Mouse (Mus musculus): ENCODE measurements around the gene Larp1b.
A peak's percentile ranks its signal among the peaks of the same experiment; 100 is the strongest.
"Not testable (repeated sequence)": the region's sequence is repeated elsewhere in the genome, so short reads cannot be mapped to it uniquely, and the experiment has no call there.

The Larp1b gene

DNA sequence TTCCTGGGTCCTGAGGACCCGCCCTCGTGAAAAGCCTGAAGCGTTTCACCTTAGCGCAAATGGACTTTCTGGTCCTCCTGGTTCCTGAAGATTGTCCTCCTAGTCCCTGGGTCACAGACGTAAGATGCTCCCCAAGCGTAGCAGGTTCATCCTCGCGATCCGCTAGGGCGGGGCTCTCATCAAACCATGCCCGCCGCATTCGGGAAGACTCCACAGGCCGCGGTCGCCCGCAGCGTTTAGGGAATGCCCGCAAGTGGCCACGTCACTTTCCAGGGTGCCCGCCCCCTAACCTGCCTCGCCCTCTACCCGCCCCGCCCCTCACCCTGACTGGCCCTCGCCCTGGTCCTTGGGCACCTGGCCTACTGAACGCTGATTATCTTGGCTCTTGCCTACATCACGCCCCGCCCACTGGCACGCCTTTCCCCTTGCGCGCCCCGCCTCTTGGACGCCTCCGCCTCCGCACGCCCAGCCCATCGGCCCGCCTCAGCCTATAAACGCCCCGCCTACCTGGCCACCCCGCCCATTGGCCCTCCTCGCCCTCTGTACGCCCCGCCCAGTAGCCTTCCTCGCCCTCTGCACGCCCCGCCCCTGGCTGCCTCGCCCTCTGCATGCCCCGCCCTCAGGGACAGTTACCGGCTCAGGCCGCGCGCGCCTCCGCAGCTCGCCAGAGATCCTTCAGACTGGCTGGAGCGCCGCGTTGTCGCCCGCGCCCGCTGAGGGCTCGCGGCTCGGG is at the start of gene Larp1b:
Gene Larp1b, plus strand, starts transcription at position 659 of the 733 bp plus-strand sequence.
- DNase-seq (ENCODE audit: low read depth): peak; percentile 99

DNA sequence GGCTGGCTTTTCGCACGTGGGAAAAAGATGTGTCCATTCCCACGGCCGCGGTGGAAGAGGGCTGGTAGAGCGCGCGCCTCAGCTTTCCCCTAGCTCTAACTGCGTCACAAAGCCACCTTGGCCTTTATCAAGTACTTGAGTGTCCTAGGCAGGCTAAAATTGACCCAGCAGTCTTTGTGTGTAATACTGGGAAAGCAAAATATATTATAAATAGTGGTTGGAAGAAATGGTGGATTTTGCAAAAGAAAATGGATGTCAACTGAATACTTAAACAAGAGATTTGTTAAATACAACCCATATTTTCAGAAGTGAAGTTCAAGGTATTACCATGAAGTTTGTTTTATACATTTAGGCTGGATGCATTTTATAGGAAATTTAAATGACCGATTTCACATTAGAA is 47.2 kb upstream of the Larp1b start, which contains the start of gene 1700034I23Rik:
Gene 1700034I23Rik, minus strand, starts transcription at position 101 of the 400 bp plus-strand sequence.
- not testable (repeated sequence) for DNase-seq (ENCODE audit: low read depth)

DNA sequence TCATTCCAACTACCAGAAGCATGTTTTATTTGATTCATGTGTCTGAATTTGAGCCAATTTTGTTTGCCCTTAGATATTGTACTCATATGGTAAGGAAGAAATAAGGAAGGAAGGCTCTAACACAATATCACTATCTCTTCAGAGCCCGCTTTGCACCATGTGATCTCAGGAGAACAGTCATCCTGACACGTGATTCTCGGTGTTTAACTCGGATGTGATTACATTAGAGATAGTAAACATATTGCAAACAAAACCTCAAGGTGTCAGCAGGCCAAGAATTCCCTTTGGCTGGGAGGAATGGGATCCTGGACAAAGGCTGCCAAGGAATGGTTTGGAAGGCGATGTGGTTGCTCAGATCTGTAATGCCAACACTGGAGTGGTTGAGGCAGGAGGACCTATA is 11.4 kb upstream of the Larp1b start:
- no peak for DNase-seq (ENCODE audit: low read depth)

DNA sequence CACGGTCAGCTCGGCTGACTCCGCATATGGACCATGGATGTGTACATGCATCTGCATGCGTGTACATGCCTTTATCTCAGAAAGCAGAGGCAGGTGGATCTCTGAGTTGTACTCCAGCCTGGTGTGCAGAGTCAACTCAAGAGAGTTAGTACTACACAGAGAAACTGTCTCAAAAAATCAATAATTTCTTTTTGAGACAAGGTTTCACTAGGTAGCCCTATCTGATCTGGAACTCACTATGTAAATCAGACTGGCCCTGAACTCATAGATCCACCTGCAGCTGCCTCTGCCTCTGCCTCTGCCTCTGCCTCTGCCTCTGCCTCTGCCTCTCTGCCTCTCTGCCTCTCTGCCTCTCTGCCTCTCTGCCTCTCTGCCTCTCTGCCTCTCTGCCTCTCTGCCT is 11.0 kb upstream of the Larp1b start:
- DNase-seq (ENCODE audit: low read depth): no peak

DNA sequence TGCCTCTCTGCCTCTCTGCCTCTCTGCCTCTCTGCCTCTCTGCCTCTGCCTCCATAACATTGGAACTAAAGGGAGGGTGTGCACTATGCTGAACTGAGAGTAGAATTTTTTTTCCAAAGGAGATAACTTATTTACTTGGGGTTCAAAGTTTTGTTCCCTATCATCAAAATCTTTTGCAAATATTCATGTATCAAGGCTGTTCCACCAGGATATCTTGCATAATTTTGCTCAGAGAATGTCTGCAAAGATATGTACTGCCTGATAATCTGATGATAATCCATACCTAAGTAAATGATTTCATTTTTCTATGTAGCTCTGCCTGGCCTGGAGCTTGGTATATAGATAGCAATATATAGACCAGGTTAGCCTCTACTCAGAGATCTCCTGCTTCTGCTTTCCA is 10.6 kb upstream of the Larp1b start:
- no peak for DNase-seq (ENCODE audit: low read depth)

DNA sequence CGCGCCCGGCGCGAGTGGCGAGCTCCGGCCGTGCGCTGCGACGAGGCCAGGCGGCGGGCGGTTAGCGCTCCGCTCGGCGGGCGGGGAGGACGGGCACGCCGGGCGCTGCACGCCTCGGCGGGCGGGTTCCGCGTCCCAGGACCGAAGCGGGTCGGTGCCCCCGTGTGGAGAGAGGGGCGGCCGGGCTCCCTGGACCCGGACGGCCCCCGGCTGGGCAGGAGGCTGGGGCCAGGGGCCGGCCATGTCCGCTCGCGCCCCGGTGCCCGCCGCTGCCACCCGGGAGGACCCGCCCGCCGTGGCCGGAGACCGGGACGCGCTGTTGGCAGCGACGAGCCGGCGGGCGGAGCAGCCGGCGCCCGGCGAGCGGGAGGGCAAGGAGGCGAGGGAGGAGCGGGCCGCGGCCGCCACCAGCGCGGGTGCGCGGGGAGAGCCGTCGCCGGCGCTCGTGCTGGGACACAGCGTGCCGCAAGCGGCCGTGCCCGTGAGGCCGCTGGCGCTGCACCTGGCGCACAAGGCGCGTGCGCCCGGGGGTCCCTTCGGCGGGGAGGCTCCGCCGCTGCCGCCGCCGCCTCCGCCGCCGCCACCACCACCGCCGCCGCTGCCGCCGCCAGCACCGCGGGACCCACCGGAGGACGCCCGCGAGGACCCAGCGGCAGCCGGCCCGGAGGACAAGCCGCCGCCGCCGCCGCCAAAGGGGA is 424 bp downstream of the Larp1b start:
- peak; percentile 51 for DNase-seq (ENCODE audit: low read depth)

DNA sequence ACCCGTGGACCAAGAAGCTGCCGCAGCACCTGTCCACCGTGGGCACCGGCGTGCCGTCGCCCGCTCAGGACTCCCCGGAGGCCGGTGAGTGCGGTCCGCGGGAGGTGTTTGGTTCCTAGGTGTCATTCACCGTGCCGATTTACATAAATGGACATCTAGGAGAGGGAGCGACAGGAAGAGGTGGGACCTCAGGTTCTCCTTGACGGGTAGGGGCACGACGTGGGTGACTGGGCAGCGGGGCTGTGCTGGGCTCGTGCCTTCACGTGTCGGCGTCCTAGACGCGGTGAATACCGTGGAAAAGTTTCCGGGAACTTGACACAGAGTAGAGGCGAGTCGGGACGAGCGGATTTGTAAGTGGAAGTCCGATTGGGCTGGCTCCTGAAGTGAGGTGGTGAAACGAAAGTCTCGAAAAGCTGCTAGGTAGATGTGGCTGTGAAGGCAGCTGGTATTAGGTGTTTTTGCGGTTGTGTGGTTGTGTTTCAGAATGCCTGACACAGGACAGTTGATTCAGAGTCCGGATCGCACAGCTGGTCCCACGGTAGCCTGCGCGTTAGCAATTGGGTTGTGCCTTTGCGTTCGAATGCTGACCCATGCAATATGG is 1.1 kb downstream of the Larp1b start:
- DNase-seq (ENCODE audit: low read depth): peak; percentile 81

DNA sequence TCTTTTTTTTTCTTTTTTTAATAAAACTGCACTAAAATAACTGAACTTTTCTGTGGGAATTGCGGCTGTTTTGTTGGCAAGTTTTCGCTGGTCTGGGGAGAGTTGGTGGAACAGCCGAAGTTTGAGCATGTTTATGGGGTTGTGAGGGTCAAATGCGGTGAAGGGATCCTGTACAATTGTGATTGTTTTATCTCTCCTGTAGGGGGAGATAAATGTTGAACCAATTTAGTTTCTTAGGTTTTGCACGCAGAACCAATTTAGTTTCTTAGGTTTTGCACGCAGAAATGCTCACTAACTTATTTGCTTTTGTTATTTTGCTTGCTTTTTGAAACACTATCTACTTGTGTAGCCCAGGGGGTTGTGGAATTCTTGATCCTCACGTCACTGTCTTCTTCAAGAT is 1.7 kb downstream of the Larp1b start:
- DNase-seq (ENCODE audit: low read depth): peak; percentile 76

DNA sequence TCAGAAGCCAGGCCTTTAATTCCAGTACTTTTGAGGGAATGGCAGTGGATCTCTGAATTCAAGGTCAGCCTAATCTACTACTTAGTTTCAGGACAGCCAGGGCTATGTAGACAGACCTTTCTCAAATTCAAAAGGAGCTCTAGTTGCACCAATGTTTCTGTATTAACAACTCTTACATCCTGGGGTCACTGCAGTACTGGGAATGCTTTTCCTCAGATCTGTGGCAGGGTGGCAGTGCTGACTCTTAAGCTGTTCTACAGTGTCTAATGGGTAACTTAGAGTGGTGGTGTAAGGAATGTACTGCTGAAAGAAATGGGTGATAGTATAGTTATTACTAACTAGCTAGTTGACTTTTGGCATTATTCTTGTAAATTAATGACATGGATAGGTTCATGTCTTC is 3.0 kb downstream of the Larp1b start:
- peak; percentile 18 for DNase-seq (ENCODE audit: low read depth)

DNA sequence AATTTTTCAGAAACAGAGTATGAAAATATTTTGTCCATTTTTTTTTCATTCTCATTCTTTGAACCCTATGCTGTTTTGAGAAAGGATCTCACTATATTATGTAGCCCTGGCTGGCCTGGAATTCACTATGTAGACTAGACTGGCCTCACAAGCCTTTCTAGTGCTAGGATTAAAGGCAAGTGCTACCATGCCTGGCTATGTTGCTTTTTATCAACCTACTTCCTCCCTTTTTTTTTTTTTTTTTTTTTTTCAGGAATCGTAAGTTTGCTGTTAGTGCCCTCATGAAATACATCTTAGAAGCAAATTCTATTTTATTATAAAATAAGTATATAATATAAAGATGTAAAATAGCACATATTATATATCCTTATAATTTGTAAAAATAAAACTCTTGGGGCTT is 5.2 kb downstream of the Larp1b start:
- no peak for DNase-seq (ENCODE audit: low read depth)

DNA sequence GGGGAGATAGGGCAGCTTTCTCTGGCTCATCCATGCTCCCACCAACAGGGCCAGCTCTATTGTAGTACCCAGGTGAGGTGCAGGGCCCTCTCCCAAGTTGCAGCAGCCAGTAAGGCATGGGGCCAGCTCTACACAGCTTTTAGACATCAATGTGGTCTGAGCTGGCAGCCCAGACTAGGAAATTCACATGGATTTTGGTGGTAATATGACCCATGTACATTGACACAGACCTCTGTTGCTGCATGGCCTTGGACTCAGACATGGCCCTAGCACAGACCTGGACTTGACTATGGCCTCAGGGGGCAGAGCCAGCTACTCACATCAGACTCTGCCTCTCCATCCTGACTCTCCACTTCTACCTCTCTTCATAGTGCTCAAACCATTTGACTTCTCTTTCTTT is 9.2 kb downstream of the Larp1b start:
- DNase-seq (ENCODE audit: low read depth): no peak

DNA sequence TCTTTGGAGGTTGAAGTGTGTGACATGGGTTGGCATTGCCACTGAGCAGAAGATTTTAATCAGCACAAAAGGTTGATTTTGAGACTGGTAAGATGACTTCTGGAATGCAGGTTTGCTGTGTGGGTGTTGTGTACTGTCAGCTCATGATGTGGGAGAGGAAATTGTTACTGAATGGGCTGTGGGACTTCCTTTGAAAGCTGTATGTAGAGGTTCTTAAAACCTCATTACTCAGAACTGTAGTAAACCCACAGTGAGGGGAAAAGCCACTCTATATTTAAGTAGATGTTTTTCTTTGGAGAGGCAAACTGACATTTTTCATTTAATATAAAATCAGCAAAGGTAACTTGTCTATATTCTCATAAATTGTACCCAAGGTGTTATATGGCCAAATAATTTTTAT is 31.1 kb downstream of the Larp1b start:
- peak; percentile 73 for DNase-seq (ENCODE audit: low read depth)

DNA sequence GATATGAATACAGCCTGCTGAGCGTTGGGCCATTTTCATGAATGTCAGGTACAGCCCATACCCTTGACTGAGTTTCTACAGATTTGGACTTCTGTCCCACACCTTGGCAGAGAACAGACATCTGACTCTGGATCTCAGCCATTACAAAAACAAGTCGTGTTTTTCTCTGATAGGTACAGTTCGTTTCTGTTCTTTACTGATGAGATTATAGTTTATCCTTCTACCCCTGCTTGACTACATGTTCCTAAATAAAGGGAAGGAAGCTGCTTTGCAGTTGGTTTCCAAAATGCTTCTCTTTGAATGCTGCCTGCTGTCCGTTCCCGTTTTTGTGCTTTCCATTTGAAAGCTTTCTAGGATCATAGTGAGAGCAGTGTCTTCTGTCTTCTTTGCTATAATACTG is 37.9 kb downstream of the Larp1b start:
- no peak for DNase-seq (ENCODE audit: low read depth)

DNA sequence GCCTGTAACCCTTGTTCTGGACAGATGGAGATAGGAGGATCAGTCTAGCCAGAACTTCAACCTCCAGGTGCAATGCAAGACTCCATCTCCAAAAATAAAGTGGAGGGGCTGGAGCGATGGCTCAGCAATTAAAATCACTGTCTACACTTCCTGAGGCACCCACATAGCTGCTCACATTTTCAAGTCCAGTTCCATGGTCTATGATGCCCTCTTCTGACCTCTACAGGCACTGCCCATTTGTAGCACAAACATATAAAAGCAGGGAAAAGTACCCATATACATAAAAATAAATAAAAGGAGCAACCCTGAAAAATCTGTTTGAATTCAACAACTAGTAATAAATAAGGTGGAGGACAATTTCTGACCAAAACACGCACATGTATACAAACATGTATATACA is 39.1 kb downstream of the Larp1b start:
- peak; percentile 68 for DNase-seq (ENCODE audit: low read depth)

DNA sequence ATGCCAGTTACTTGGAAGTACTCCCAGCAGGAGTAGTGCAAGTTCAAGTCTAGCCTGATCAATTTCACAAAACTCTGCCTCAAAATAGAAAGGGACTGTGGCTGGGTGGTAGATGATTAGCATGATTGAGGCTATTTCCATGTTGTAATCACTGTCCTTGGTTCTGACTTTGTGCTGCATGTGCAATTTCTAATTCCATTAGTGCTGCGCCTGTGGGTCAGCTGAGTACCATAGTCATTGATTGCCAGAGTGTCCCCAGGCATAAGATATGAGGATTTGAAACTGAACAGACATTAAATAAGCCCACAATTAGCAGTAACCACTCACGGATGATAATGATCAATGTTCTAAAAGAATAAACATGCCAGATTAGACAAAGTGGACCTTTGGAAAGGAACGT is 41.9 kb downstream of the Larp1b start:
- no peak for DNase-seq (ENCODE audit: low read depth)

DNA sequence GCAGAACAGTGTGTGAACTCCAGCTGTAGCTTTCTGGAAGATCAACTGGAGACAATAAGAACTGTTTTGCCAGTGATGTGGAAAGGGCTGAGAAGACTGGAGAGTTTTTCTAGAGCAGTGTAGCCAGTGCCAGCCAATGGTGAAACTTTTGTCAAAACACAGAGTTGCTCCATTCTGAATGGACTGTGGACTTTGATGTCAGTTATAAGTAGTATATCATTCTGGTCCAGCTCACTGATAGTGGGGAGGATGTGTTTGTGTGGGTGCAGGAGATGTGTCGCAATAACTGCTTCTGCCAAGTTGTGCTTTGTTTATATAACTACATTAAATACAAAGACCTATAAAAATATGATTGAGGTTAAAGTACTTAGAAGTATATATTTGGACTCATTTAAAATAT is 45.5 kb downstream of the Larp1b start:
- DNase-seq (ENCODE audit: low read depth): no peak

DNA sequence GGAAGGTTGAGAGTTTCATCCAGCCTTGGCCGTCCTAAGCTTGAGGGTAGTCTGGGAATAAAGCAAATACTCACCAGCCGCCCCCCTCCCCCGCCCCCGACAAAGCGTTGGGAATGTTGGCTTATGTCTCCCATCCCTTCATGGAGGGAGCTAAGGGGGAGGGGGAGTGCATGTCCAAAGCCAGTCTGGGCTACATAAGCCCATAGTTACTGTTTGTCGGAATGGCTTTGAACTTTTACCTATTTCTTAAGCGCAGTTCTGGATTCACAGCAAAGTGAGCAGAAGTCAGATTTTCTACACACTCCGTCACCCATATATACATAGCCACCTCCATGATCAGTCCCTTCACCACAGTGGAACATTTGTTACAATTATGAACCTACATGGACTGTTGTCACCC is 59.7 kb downstream of the Larp1b start:
- DNase-seq (ENCODE audit: low read depth): no peak

DNA sequence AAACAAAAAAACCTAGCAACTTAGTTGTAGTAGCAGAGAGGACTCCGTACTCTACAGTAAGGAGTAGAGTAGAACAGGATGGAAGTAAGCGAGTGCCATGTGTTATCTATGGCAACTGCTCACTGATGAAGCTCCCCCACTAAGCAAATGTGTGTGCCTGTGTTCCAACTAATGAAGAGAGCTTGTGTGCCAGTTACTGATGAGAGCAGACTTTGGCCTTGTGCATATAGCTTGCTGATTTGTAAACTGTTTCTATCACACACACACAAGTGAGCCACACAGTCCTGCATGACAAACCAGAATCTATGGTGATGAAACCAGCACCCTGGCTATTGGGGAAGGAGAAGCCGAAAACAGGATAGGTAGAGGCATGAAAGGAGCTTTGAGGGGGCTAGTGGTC is 60.4 kb downstream of the Larp1b start:
- no peak for DNase-seq (ENCODE audit: low read depth)

DNA sequence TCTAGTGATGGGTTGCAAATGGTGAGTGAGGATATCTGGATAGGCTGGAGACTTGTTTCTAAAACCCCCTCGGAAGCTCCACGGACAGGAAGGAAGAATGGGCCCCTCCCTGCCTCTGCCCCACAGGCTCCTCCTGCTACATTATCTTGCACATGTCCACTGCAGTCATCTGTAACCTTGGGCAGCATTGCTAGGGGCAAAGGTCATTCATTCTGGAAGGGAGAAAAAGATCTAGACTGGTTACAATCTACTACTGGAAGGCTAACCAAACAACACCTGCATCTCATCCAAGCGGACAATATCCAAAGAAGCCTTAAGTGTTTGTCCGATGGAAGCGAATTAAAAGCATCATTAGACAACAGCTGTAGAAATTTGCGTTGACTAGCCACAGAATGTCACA is 61.1 kb downstream of the Larp1b start:
- no peak for DNase-seq (ENCODE audit: low read depth)

DNA sequence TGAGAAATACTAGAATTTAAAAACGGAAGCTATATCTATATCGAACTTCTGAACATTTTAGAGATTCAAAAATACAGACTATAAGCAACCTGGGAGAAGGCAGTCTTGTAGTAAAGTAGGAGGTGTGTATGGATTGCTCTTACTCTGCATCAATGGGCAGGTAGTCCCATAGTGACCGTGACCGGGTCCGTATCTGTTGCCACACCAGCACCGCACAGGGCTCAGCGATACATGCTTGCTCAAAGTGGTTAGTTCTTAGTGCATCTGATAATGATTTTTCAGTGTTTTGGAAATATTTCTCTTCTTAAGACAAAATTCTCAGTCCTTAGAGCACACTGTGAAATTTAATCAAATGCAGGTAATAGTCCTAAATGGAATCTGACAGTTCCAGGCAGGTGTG is 62.8 kb downstream of the Larp1b start:
- no peak for DNase-seq (ENCODE audit: low read depth)

DNA sequence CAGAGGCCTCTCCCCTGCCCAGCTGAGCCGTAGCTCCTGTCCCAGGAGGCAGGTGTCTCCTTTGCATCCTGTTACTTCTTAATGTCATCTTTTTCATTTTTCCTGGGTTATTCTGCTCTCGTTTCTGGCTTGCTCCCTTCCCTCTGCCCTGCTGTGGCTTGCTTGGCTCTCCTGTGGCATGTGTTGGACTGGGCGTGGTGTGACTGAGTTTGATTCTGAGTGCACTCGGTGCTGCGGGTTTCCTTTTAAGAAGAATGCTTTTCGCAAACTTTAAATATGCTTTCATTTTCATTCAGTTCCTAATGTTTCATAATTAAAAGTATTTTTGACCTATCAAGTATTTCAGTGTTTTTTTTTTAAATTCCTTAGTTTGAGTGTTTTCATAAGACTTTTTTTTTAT is 65.3 kb downstream of the Larp1b start:
- DNase-seq (ENCODE audit: low read depth): peak; percentile 28

DNA sequence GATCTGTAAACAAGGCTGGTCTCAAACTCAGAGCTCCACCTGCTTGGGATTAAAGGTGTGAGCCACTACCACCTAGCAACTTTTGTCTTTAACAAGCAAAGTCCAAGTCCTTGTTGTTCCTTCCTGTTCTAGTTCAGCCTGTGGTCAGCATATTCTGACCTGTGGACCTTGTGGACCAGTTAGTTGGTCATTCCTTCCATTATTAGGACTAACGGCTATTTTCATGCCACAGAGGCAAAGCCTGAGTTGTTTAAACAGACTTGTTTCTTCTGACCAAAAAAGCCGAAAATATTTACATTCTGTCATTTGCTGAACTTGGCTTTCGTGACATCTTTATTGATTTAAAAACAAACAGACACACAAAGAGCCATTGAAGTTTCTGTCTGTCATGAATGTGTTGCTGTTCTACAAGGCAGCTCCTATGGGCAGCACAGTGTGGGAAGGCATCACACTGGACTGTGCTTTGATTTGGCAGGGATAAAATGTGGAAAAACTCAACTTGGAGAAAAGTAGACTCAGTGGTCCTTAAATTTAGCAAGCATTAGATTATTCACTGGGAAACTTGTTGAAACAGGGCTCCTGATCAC is 68.5 kb downstream of the Larp1b start:
- no peak for DNase-seq (ENCODE audit: low read depth)

DNA sequence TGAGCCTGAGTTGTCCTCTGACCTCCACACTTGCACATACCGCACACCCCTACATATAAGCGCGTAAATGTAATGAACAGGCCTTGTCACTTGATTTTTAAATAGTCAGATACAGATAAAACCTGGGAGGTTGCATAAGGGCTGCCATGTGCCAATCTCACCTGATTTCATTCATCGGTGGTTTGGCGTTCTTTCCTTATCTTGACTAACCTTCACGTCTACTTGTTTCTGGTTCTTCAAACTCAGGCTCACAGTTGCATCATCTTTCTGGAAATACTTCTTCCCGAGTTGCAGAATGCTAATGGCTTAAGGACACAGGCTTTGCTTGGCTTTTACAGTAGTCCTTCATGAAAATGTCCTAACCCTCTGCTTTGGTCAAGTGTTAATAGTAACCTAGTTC is 71.1 kb downstream of the Larp1b start:
- no peak for DNase-seq (ENCODE audit: low read depth)

Data from induced T-regulatory cell, adult 2 months (primary cell).